Mouse (Mus musculus): ENCODE data around the gene Efna2. TPM values are rescaled to one million over a fixed set of nuclear protein-coding genes. Genes with fewer than 3 reads are reported as not detected.
A peak's percentile ranks its signal among the peaks of the same experiment; 100 is the strongest.

Gene Efna2
- polyA plus RNA-seq, 1 experiment from 2014 or later, result 6.5 TPM

DNA sequence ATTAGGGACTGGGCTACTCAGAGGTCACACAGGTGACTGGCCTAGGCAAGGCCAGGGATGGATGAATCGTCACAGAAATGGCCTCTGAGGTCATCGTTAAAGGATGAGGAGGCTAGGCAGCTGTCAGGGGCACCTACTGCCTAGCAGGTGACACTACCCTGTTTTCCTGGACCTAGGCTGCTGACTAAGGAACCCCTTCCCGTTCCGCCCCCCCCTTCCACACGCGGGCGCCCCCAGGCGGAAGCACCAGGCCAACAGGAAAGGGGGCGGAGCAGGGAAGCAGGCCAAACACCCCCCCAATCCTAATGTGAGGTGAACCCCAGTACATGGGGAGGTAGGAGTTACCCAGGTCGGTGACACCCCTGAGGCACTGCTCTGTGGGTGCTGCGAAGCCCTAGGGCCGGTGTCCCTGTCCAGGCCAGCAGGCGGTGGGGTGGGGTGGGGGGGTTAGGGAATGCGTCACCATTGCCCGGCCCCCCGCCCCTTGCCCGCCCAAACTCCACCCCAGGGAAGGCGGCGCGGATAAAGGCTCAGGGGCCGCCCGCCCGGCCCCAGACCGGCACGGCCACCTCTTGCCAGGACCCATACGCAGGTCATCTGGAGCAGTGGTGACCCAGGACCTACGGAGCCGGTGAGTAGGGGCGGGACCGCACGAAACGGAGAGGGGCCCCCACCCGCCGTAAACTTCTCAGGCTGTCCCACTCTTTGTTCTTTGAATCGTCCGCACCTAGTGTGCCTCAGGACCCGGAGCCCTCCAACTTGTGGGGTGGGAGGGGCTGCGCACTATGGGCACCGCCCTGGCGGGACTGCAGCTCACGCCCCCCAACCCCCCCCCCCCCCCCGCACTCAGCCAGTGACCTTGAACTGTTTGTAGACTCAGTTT is 31.3 kb upstream of the Efna2 start, which contains the start of gene Midn:
Gene Midn, plus strand, starts transcription at position 554 of the 883 bp plus-strand sequence.
- under 1% methylated on average over 33 of the region's 42 CpGs for WGBS
- Histone ChIP-seq H3K36me3 (ENCODE audit: control insufficient read depth, insufficient read depth, low read length) (peaks cover 10% of the 10 kb centered on the region), H3K27me3 (ENCODE audit: control insufficient read depth, insufficient read depth, low read length) (no peaks in the 10 kb centered on the region), H3K4me2 (replicated peaks; ENCODE audit: low read depth) (peak within 1 kb of the TSS; percentile 64), H3K4me3 (ENCODE audit: low read depth, low read length) (peak within 1 kb of the TSS; percentile 93), H3K9ac (ENCODE audit: low read length) (peak within 1 kb of the TSS; percentile 83), H3K9me3 (ENCODE audit: control insufficient read depth, low read length) (no peaks in the 10 kb centered on the region), H3K4me1 (replicated peaks; ENCODE audit: control insufficient read depth, insufficient read depth) (peaks cover 16% of the 10 kb centered on the region), H3K27ac (replicated peaks) (peak within 1 kb of the TSS; percentile 99)
- peak; percentile 91 for DNase-seq (ENCODE audit: low spot score)
- TF ChIP-seq CTCF (IDR thresholded peaks at IDR 0.05; ENCODE audit: low read depth), result peak; percentile 75
- TF ChIP-seq EP300 (optimal IDR thresholded peaks at IDR 0.05), result peak; percentile 53
- peak; percentile 38 for ATAC-seq (ENCODE audit: low FRiP score, low TSS enrichment)

- peak; percentile 68 for TF ChIP-seq CTCF (IDR thresholded peaks at IDR 0.05; ENCODE audit: low read depth)
- TF ChIP-seq EP300 (optimal IDR thresholded peaks at IDR 0.05), result peak; percentile 14
- Histone ChIP-seq H3K27ac (replicated peaks) (peak overlapping the region; percentile 99), H3K9ac (ENCODE audit: low read length) (peak overlapping the region; percentile 83), H3K4me2 (replicated peaks; ENCODE audit: low read depth) (peak overlapping the region; percentile 64), H3K4me1 (replicated peaks; ENCODE audit: control insufficient read depth, insufficient read depth) (peaks cover 22% of the 10 kb centered on the region), H3K9me3 (ENCODE audit: control insufficient read depth, low read length) (no peaks in the 10 kb centered on the region), H3K36me3 (ENCODE audit: control insufficient read depth, insufficient read depth, low read length) (peaks cover 12% of the 10 kb centered on the region), H3K27me3 (ENCODE audit: control insufficient read depth, insufficient read depth, low read length) (no peaks in the 10 kb centered on the region), H3K4me3 (ENCODE audit: low read depth, low read length) (peak overlapping the region; percentile 93)
- ATAC-seq (ENCODE audit: low FRiP score, low TSS enrichment), result peak; percentile 63
- peak; percentile 97 for DNase-seq (ENCODE audit: low spot score)
- under 1% methylated on average over 50 of the region's 57 CpGs for WGBS
Measured at GRCm38 (mm10) chr10:80148610-80149290, 30.5 kb upstream of the Efna2 start.

GRCm38 (mm10) chr10:80149291-80150225 is 29.7 kb upstream of the Efna2 start:
- H3K9me3 ChIP-seq (ENCODE audit: control insufficient read depth, low read length), result no peaks in the 10 kb centered on the region
- H3K9ac ChIP-seq (ENCODE audit: low read length), result peak overlapping the region; percentile 93
- peak overlapping the region; percentile 99 for H3K27ac ChIP-seq (replicated peaks)
- TF ChIP-seq CTCF (IDR thresholded peaks at IDR 0.05; ENCODE audit: low read depth) (no peak), EP300 (optimal IDR thresholded peaks at IDR 0.05) (no peak)
- peaks cover 22% of the 10 kb centered on the region for H3K4me1 ChIP-seq (replicated peaks; ENCODE audit: control insufficient read depth, insufficient read depth)
- no peaks in the 10 kb centered on the region for H3K27me3 ChIP-seq (ENCODE audit: control insufficient read depth, insufficient read depth, low read length)
- peak; percentile 98 for DNase-seq (ENCODE audit: low spot score)
- H3K36me3 ChIP-seq (ENCODE audit: control insufficient read depth, insufficient read depth, low read length), result peaks cover 16% of the 10 kb centered on the region
- peak; percentile 78 for ATAC-seq (ENCODE audit: low FRiP score, low TSS enrichment)
- WGBS, result under 1% methylated on average over 70 of the region's 88 CpGs
- H3K4me3 ChIP-seq (ENCODE audit: low read depth, low read length), result peak overlapping the region; percentile 93
- peak overlapping the region; percentile 92 for H3K4me2 ChIP-seq (replicated peaks; ENCODE audit: low read depth)

- H3K4me1 ChIP-seq (replicated peaks; ENCODE audit: control insufficient read depth, insufficient read depth), result peaks cover 24% of the 10 kb centered on the region
- no peaks in the 10 kb centered on the region for H3K9me3 ChIP-seq (ENCODE audit: control insufficient read depth, low read length)
- H3K36me3 ChIP-seq (ENCODE audit: control insufficient read depth, insufficient read depth, low read length), result peaks cover 22% of the 10 kb centered on the region
- no peak for TF ChIP-seq EP300 (optimal IDR thresholded peaks at IDR 0.05)
- TF ChIP-seq CTCF (IDR thresholded peaks at IDR 0.05; ENCODE audit: low read depth), result no peak
- H3K27ac ChIP-seq (replicated peaks), result peak overlapping the region; percentile 99
- DNase-seq (ENCODE audit: low spot score), result peak; percentile 79
- peak overlapping the region; percentile 92 for H3K4me2 ChIP-seq (replicated peaks; ENCODE audit: low read depth)
- H3K9ac ChIP-seq (ENCODE audit: low read length), result peak overlapping the region; percentile 93
- H3K27me3 ChIP-seq (ENCODE audit: control insufficient read depth, insufficient read depth, low read length), result no peaks in the 10 kb centered on the region
- no peak for ATAC-seq (ENCODE audit: low FRiP score, low TSS enrichment)
- H3K4me3 ChIP-seq (ENCODE audit: low read depth, low read length), result peak overlapping the region; percentile 93
- WGBS, result 1% methylated on average over 46 of the region's 71 CpGs
Measured at GRCm38 (mm10) chr10:80150226-80151210, 28.8 kb upstream of the Efna2 start.

Measured in stomach, postnatal 0 days (tissue).